Mouse (Mus musculus) heart, embryonic 16.5 days (tissue): ENCODE measurements around the gene Zfp213. TPM values are rescaled to one million over a fixed set of nuclear protein-coding genes. Genes with fewer than 3 reads are reported as not detected.
"Not testable (repeated sequence)": the region's sequence is repeated elsewhere in the genome, so short reads cannot be mapped to it uniquely, and the experiment has no call there.

ENCODE experiments used
- ATAC-seq: fragments of 200-750 bp; cut with Nextera tagmentation; replicated peaks from 2 replicates; pipeline ENCODE4 v1.8.0; 2017; ENCODE audit warnings: moderate number of reproducible peaks; ENCODE audit not compliant: insufficient read depth, low FRiP score; ENCODE audit errors: extremely low read depth
- H3K27ac ChIP-seq: fragments of 300-500 bp; sonication (generic); 2 replicates; pipeline ENCODE4 v1.5.1; 2014; ENCODE audit warnings: mild to moderate bottlenecking, low read length, control low read depth, moderate library complexity
- H3K27me3 ChIP-seq: fragments of 300-500 bp; sonication (generic); 2 replicates; pipeline ENCODE4 v1.6.1; 2014; ENCODE audit warnings: low read length, mixed read lengths; ENCODE audit not compliant: control insufficient read depth, insufficient read depth
- H3K36me3 ChIP-seq: fragments of 300-500 bp; sonication (generic); 2 replicates; pipeline ENCODE4 v1.6.1; 2014; ENCODE audit not compliant: control insufficient read depth, insufficient read depth
- H3K4me1 ChIP-seq: fragments of 300-500 bp; sonication (generic); 2 replicates; pipeline ENCODE4 v1.6.1; 2014; ENCODE audit warnings: low read length, mixed read lengths; ENCODE audit not compliant: control insufficient read depth, insufficient read depth
- H3K4me2 ChIP-seq: fragments of 300-500 bp; sonication (generic); 2 replicates; pipeline ENCODE4 v1.6.1; 2014; ENCODE audit warnings: low read depth, mild to moderate bottlenecking, control low read depth, low read length
- H3K4me3 ChIP-seq: fragments of 300-500 bp; sonication (generic); 2 replicates; pipeline ENCODE4 v1.5.1; 2014; ENCODE audit warnings: mild to moderate bottlenecking, control low read depth, low read length
- H3K9ac ChIP-seq: fragments of 300-500 bp; sonication (generic); 2 replicates; pipeline ENCODE4 v1.6.1; 2014; ENCODE audit warnings: low read length, control low read depth
- H3K9me3 ChIP-seq: fragments of 300-500 bp; sonication (generic); replicated peaks from 2 replicates; pipeline ENCODE4 v1.6.1; 2016; ENCODE audit warnings: low read length; ENCODE audit not compliant: control insufficient read depth
- WGBS: fragments of 180-500 bp; shearing (Covaris S2); extraction: QIAGEN DNeasy Blood & Tissue Kit; methylation state at CpG from one replicate; pipeline ENCODE4 v1.1.7; 2014; 5-methylcytosine and 5-hydroxymethylcytosine counted together
- polyA plus RNA-seq: library from polyadenylated mRNA; unstranded; fragments of >200 nt; fragmentation: Nextera tagmentation; extraction: Ambion mirVana; gene quantifications from 2 replicates; pipeline ENCODE4 v1.2.1, GENCODE M21; 2015

Zfp213 gene
- polyA plus RNA-seq, 1 experiment from 2014 or later, result 12.9 TPM

- H3K4me1 ChIP-seq, result peaks cover 13% of the 10 kb centered on the region
- no peaks in the 10 kb centered on the region for H3K9me3 ChIP-seq
- peak within 1 kb of the TSS; percentile 88 for H3K27ac ChIP-seq
- no peaks in the 10 kb centered on the region; the same call in 1 of the 2 replicates for H3K27me3 ChIP-seq
- no peaks in the 10 kb centered on the region for H3K36me3 ChIP-seq
- ATAC-seq, result no peak
- WGBS, result 56% methylated on average over 15 of the region's 15 CpGs
- peak within 1 kb of the TSS; percentile 91 for H3K4me2 ChIP-seq
- peak within 1 kb of the TSS; percentile 64 for H3K4me3 ChIP-seq
- peak within 1 kb of the TSS; percentile 71 for H3K9ac ChIP-seq
Measured at GRCm38 (mm10) chr17:23600641-23601622, 36.9 kb upstream of the Zfp213 start, which contains the start of gene Zscan10. Zscan10 (plus strand) TSS chr17:23600856.

- 0 out of 2 replicates have a peak, but pooled peaks have one; percentile 1 for ATAC-seq
- peak overlapping the region; percentile 91 for H3K4me2 ChIP-seq
- H3K9me3 ChIP-seq, result no peaks in the 10 kb centered on the region
- peak overlapping the region; percentile 88 for H3K27ac ChIP-seq
- H3K4me1 ChIP-seq, result peaks cover 13% of the 10 kb centered on the region
- peak overlapping the region; percentile 71 for H3K9ac ChIP-seq
- no peaks in the 10 kb centered on the region for H3K27me3 ChIP-seq
- no peaks in the 10 kb centered on the region for H3K36me3 ChIP-seq
- H3K4me3 ChIP-seq, result peak overlapping the region; percentile 64
- 22% methylated on average over 7 of the region's 7 CpGs for WGBS
Measured at GRCm38 (mm10) chr17:23599605-23600063, 35.6 kb upstream of the Zfp213 start.

- Histone ChIP-seq H3K4me2 (peak within 1 kb of the TSS; percentile 91), H3K4me3 (peak within 1 kb of the TSS; percentile 64), H3K9me3 (no peaks in the 10 kb centered on the region), H3K27ac (peak within 1 kb of the TSS; percentile 88), H3K36me3 (no peaks in the 10 kb centered on the region), H3K4me1 (peaks cover 13% of the 10 kb centered on the region), H3K27me3 (no peaks in the 10 kb centered on the region), H3K9ac (peak within 1 kb of the TSS; percentile 71)
- ATAC-seq, result peak; percentile 96
- 6% methylated on average over 31 of the region's 31 CpGs for WGBS
Measured at GRCm38 (mm10) chr17:23598582-23599552, 34.8 kb upstream of the Zfp213 start, which contains the start of gene Zfp13. Zfp13 (minus strand) TSS chr17:23599487.

- 72% methylated on average over 4 of the region's 4 CpGs for WGBS
- not testable (repeated sequence) for H3K9ac ChIP-seq, H3K4me3 ChIP-seq, H3K9me3 ChIP-seq, ATAC-seq, H3K36me3 ChIP-seq, H3K27me3 ChIP-seq, H3K4me2 ChIP-seq, H3K27ac ChIP-seq
- H3K4me1 ChIP-seq, result peaks cover 19% of the 10 kb centered on the region
Measured at GRCm38 (mm10) chr17:23595139-23595538, 31.1 kb upstream of the Zfp213 start.

- no peak for ATAC-seq
- Histone ChIP-seq H3K4me3 (peak overlapping the region; percentile 65), H3K4me2 (peak overlapping the region; percentile 96), H3K9ac (peak overlapping the region; percentile 81), H3K9me3 (no peaks in the 10 kb centered on the region), H3K27me3 (no peaks in the 10 kb centered on the region), H3K4me1 (peaks cover 6% of the 10 kb centered on the region; the same call in 1 of the 2 replicates), H3K27ac (peak overlapping the region; percentile 64), H3K36me3 (no peaks in the 10 kb centered on the region)
- WGBS, result 11% methylated on average over 13 of the region's 13 CpGs
Measured at GRCm38 (mm10) chr17:23592926-23593300, 28.9 kb upstream of the Zfp213 start.

- H3K4me2 ChIP-seq, result peak overlapping the region; percentile 96
- peaks cover 6% of the 10 kb centered on the region; the same call in 1 of the 2 replicates for H3K4me1 ChIP-seq
- 7% methylated on average over 34 of the region's 34 CpGs for WGBS
- no peaks in the 10 kb centered on the region for H3K9me3 ChIP-seq
- H3K36me3 ChIP-seq, result no peaks in the 10 kb centered on the region
- ATAC-seq, result peak; percentile 99
- H3K4me3 ChIP-seq, result peak overlapping the region; percentile 65
- H3K27ac ChIP-seq, result peak overlapping the region; percentile 64
- H3K27me3 ChIP-seq, result no peaks in the 10 kb centered on the region
- H3K9ac ChIP-seq, result peak overlapping the region; percentile 81
Measured at GRCm38 (mm10) chr17:23592208-23592925, 28.3 kb upstream of the Zfp213 start.

GRCm38 (mm10) chr17:23587253-23587652 lies 23.2 kb upstream of the Zfp213 start:
- Histone ChIP-seq H3K4me3 (no peak overlapping the region), H3K27me3 (no peaks in the 10 kb centered on the region), H3K27ac (no peak overlapping the region), H3K9me3 (no peaks in the 10 kb centered on the region), H3K4me2 (no peak overlapping the region), H3K4me1 (peaks cover 14% of the 10 kb centered on the region), H3K9ac (no peak overlapping the region), H3K36me3 (no peaks in the 10 kb centered on the region)
- WGBS, result 41% methylated on average over 2 of the region's 2 CpGs
- ATAC-seq, result no peak
